26 mouse cellular contexts compared by ENCODE assay signal in genomic region chr5:36298049-36298448, GRCm38 (mm10).
DNase-seq lines count a peak whose midpoint lies in the region; ATAC-seq and TF ChIP-seq lines count a peak whose summit lies in the region.
"Had no signal": no experiment of that assay in that cellular context is flagged by ENCODE, and none has a peak within 500 bp of the region (broad histone marks: within the 10 kb centered on the region; RNA-seq: fewer than 3 reads in every experiment).

No protein-coding gene starts in this region.

- H3K27ac ChIP-seq in heart, embryonic 11.5 days (ENCODE audit: low read depth, low read length): 0 out of 2 replicates have a peak overlapping the region, but pooled peaks have one; percentile 11
- no peak overlapping the region for H3K27ac ChIP-seq in lung, embryonic 14.5 days (ENCODE audit: low read depth)
- no peak overlapping the region for H3K27ac ChIP-seq in liver, embryonic 11.5 days (ENCODE audit: low read depth, low read length)
- H3K27ac ChIP-seq: embryonic facial prominence, embryonic 13.5 days; forebrain, embryonic 12.5 days; heart, adult 2 months; hindbrain, embryonic 15.5 days; midbrain, embryonic 12.5 days; neural tube, embryonic 12.5 days; stomach, postnatal 0 days had no signal

- H3K4me2 ChIP-seq in heart, embryonic 11.5 days: no peak overlapping the region
- H3K4me2 ChIP-seq in lung, embryonic 14.5 days: no peak overlapping the region
- no peak overlapping the region for H3K4me2 ChIP-seq in liver, embryonic 11.5 days
- H3K4me2 ChIP-seq: embryonic facial prominence, embryonic 13.5 days; forebrain, embryonic 12.5 days; hindbrain, embryonic 15.5 days; midbrain, embryonic 12.5 days; neural tube, embryonic 12.5 days had no signal

- WGBS in heart, embryonic 11.5 days (ENCODE audit: insufficient replicate concordance): 72% methylated on average over 4 of the region's 4 CpGs
- 63% methylated on average over 4 of the region's 4 CpGs for WGBS in lung, embryonic 14.5 days
- 50% methylated on average over 4 of the region's 4 CpGs for WGBS in lung, adult 2 months
- 60% methylated on average over 4 of the region's 4 CpGs for WGBS in liver, embryonic 11.5 days

- 0 out of 2 replicates have a peak, but pooled peaks have one; percentile 7 for ATAC-seq in heart, embryonic 11.5 days (replicated peaks; ENCODE audit: insufficient number of reproducible peaks, low FRiP score, low TSS enrichment)
- ATAC-seq in lung, embryonic 14.5 days (ENCODE audit: insufficient read depth): 0 out of 2 replicates have a peak, but pooled peaks have one; percentile 26
- ATAC-seq in liver, embryonic 11.5 days (replicated peaks; ENCODE audit: low FRiP score): peak; percentile 43; the same call in 1 of the 2 replicates

- H3K4me3 ChIP-seq in heart, embryonic 11.5 days (ENCODE audit: low read depth, low read length): no peak overlapping the region
- no peak overlapping the region for H3K4me3 ChIP-seq in lung, embryonic 14.5 days (ENCODE audit: low read depth, low read length)
- no peak overlapping the region for H3K4me3 ChIP-seq in lung, adult 2 months (replicated peaks; ENCODE audit: extremely low read depth, low read depth, low read length)
- no peak overlapping the region for H3K4me3 ChIP-seq in liver, embryonic 11.5 days (ENCODE audit: low read depth, low read length)
- H3K4me3 ChIP-seq: embryonic facial prominence, embryonic 13.5 days; erythroblast, embryonic 14.5 days; forebrain, embryonic 12.5 days; heart, adult 2 months; hindbrain, embryonic 15.5 days; midbrain, embryonic 12.5 days; neural tube, embryonic 12.5 days had no signal

- H3K9ac ChIP-seq in heart, embryonic 11.5 days (ENCODE audit: low read depth, low read length): no peak overlapping the region
- H3K9ac ChIP-seq in lung, embryonic 14.5 days: no peak overlapping the region
- H3K9ac ChIP-seq in liver, embryonic 11.5 days (ENCODE audit: low read depth, low read length): no peak overlapping the region
- H3K9ac ChIP-seq: embryonic facial prominence, embryonic 13.5 days; forebrain, embryonic 12.5 days; hindbrain, embryonic 15.5 days; midbrain, embryonic 12.5 days; neural tube, embryonic 12.5 days had no signal

- intact Hi-C loops in heart, postnatal 25 days (cut with DNase I): no loop called here

- H3K36me3 ChIP-seq in heart, embryonic 11.5 days (ENCODE audit: control insufficient read depth, insufficient read depth, low read length): no peaks in the 10 kb centered on the region
- H3K36me3 ChIP-seq in lung, embryonic 14.5 days (ENCODE audit: insufficient read depth): 0 out of 2 replicates have a peak, but pooled peaks cover 2% of the 10 kb centered on the region
- no peaks in the 10 kb centered on the region for H3K36me3 ChIP-seq in liver, embryonic 11.5 days (ENCODE audit: control insufficient read depth, insufficient read depth, low read length)
- H3K36me3 ChIP-seq: embryonic facial prominence, embryonic 13.5 days; forebrain, embryonic 12.5 days; hindbrain, embryonic 15.5 days; midbrain, embryonic 12.5 days; neural tube, embryonic 12.5 days had no signal

- no peak for DNase-seq in heart, postnatal 25 days (ENCODE audit: low spot score)
- peak; percentile 27 for DNase-seq in lung, embryonic 14.5 days
- DNase-seq in lung, adult 2 months: no peak
- no peak for DNase-seq in liver, embryonic 11.5 days (ENCODE audit: low spot score)
- peak; percentile 25 for DNase-seq in lung, postnatal 36 days
- DNase-seq in embryo, embryonic 10 days (ENCODE audit: low spot score): no peak
- DNase-seq: adrenal gland, postnatal 10 days; cerebellum, adult 18-20 months; cerebellum, postnatal 14 days; gastrocnemius, postnatal 36 days; heart, adult 2 months; heart, postnatal 14 days; kidney, adult 8-10 months; kidney, postnatal 4 days; layer of hippocampus, adult 9-11 months; right cerebral cortex, postnatal 14 days; thymus, adult 2 months; thymus, postnatal 4 days had no signal

- no peak for TF ChIP-seq POLR2A in lung, adult 2 months (IDR thresholded peaks at IDR 0.05; ENCODE audit: borderline replicate concordance, extremely low read depth, low read depth, low read length)

- H3K27me3 ChIP-seq in heart, embryonic 11.5 days (ENCODE audit: control insufficient read depth, insufficient read depth, low read length): peaks cover 2% of the 10 kb centered on the region; the same call in 1 of the 2 replicates
- no peaks in the 10 kb centered on the region for H3K27me3 ChIP-seq in lung, embryonic 14.5 days (ENCODE audit: insufficient read depth, low read length)
- H3K27me3 ChIP-seq in liver, embryonic 11.5 days (replicated peaks; ENCODE audit: control insufficient read depth, insufficient read depth, low read length): no peaks in the 10 kb centered on the region
- H3K27me3 ChIP-seq: embryonic facial prominence, embryonic 13.5 days; forebrain, embryonic 12.5 days; midbrain, embryonic 12.5 days; neural tube, embryonic 12.5 days had no signal

- no peak for TF ChIP-seq CTCF in lung, embryonic 14.5 days (IDR thresholded peaks at IDR 0.05; ENCODE audit: low read depth)
- TF ChIP-seq CTCF in lung, adult 2 months (IDR thresholded peaks at IDR 0.05; ENCODE audit: insufficient read depth, low read length): no peak

- H3K4me1 ChIP-seq in heart, embryonic 11.5 days (ENCODE audit: control insufficient read depth, insufficient read depth, low read length): peaks cover 16% of the 10 kb centered on the region
- H3K4me1 ChIP-seq in lung, embryonic 14.5 days (ENCODE audit: insufficient read depth): peaks cover 10% of the 10 kb centered on the region; the same call in 1 of the 2 replicates
- no peaks in the 10 kb centered on the region for H3K4me1 ChIP-seq in lung, adult 2 months (ENCODE audit: control insufficient read depth, insufficient read depth, low read length)
- H3K4me1 ChIP-seq in liver, embryonic 11.5 days (replicated peaks; ENCODE audit: control insufficient read depth, insufficient read depth, low read length): no peaks in the 10 kb centered on the region
- H3K4me1 ChIP-seq: forebrain, embryonic 12.5 days; neural tube, embryonic 12.5 days had no signal

- H3K9me3 ChIP-seq in heart, embryonic 11.5 days (replicated peaks; ENCODE audit: control insufficient read depth, low read length): no peaks in the 10 kb centered on the region
- no peaks in the 10 kb centered on the region for H3K9me3 ChIP-seq in lung, embryonic 14.5 days (ENCODE audit: low read depth, low read length)
- no peaks in the 10 kb centered on the region for H3K9me3 ChIP-seq in liver, embryonic 11.5 days (ENCODE audit: control insufficient read depth, low read length)
- H3K9me3 ChIP-seq: embryonic facial prominence, embryonic 13.5 days; forebrain, embryonic 12.5 days; hindbrain, embryonic 15.5 days; midbrain, embryonic 12.5 days; neural tube, embryonic 12.5 days had no signal

Comparison
In these comparisons a context has a peak if more than half of its experiments do, and no peak if none do; other contexts are left out.
1. DNase-seq: peak in lung, embryonic 14.5 days (single experiment) and lung, postnatal 36 days (single experiment); none in heart, postnatal 25 days (single experiment), lung, adult 2 months (single experiment), liver, embryonic 11.5 days (single experiment) and embryo, embryonic 10 days (single experiment).
2. Peak in every context shown above with its lines, with median percentiles within 50 percentile points of each other: ATAC-seq.